Mouse (Mus musculus) left cerebral cortex, postnatal 4 days (tissue): Measurements from ENCODE around the gene Myh9. TPM values are rescaled to one million over a fixed set of nuclear protein-coding genes. Genes with fewer than 3 reads are reported as not detected.
"Not testable (repeated sequence)": the region's sequence is repeated elsewhere in the genome, so short reads cannot be mapped to it uniquely, and the experiment has no call there.

Source experiments
- DNase-seq: peaks from one replicate; pipeline ENCODE4 v3.0.0-alpha.2; 2022
- intact Hi-C: fragments of 180-260 bp; cut with DNase I; formaldehyde crosslinking; loops from one replicate; pipeline ENCODE4 v1.15.1; 2025
- total RNA-seq, 2 experiments: library from RNA; stranded (reverse); gene quantifications; 2 replicates each; pipeline ENCODE4 v1.2.3; 2021

Myh9 gene
- total RNA-seq, 2 experiments from 2014 or later = 59.5 to 63.4 TPM

DNA sequence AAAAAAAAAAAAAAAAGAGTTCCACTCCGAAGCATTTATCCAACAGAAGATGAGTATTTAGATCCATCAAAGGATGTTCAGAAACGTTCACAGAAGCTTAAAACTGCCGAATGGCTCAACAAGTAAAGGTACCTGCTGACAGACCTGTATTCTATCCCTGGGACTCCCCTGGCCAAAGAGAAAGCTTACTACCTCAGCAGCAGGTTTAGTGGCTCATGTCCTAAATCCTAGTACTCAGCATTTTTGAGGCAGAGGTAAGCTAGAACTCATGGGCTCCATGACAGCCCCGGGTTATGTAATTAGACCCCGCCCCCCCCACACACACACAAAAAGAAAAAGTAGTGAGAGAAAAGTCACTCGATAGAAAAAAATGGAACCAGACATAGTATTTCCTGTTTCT, 2.1 kb upstream of the Myh9 start:
- intact Hi-C loops = no loop called here
- DNase-seq = no peak

DNA sequence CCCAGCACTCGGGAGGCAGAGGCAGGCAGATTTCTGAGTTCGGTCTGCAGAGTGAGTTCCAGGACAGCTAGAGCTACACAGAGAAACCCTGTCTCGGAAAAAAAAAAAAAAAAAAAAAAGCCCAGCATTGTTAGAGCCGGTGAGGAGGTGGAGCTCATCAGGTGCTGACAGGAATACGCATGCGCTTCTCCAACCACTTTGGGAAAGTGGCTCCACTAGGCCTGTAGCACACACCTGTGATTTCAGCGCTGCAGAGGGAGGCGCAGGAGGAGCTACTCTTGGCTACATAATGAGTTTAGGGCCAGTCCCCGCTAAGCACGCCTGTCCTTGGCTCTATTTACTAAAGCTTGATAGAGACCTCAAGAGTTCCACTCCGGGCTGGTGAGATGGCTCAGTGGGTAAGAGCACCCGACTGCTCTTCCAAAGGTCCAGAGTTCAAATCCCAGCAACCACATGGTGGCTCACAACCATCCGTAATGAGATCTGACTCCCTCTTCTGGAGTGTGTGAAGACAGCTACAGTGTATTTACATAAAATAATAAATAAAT, 1.6 kb upstream of the Myh9 start:
- DNase-seq, intact Hi-C loops: not testable (repeated sequence)

DNA sequence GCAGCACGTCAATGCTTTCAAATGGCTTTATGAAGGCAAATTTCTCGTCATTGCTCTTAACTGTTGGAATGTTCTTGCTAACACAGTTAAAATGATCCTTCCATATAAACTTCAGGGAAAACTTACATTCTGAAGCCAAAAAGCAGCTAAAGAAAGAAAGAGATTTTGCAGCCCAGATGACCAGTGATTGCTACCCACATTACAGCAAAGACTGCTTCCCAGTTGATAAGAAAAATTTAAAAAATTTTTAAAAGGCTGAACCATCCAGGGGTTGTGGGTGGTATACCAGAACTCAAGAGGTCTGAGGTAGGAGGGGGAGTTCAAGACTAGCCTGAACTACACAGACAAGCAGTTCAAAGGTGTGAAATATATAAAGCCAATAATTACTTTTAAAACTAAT, 1.1 kb upstream of the Myh9 start:
- no peak for DNase-seq
- intact Hi-C loops = no loop called here

DNA sequence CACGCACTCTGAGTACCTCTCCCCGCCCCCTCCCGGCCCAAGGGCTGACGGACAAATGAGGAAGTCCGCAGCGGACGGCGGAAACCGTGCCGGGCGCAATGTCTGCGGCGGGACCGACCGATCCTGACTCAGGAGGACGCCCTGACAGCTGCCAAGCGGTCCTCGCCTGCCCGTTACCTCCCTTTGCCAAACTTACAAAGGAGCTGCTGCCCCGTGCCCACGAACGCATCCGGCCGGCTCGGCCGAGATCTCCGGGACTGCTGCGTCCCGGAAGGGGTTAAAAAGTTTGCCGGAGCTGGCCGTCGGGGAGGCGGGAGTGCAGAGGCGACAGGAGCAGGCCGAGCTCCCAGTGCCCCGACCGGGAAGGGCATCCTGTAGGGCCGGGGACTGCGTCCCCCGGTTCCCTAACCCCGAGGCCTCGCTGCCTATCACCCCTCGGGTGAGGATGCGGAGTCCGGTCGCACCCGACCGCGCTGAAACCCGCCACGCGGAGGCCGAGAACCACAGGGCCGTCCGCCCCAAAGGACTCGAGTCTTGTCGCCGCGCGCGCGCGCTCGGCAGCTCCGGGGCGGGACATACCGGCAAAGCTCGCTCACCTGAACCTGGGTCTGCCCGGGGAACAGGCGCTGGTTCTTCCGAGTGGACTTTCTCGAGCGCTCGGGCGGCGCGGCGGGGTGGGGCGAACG, 471 bp downstream of the Myh9 start:
- intact Hi-C loops = no loop called here
- DNase-seq = peak; percentile 80

DNA sequence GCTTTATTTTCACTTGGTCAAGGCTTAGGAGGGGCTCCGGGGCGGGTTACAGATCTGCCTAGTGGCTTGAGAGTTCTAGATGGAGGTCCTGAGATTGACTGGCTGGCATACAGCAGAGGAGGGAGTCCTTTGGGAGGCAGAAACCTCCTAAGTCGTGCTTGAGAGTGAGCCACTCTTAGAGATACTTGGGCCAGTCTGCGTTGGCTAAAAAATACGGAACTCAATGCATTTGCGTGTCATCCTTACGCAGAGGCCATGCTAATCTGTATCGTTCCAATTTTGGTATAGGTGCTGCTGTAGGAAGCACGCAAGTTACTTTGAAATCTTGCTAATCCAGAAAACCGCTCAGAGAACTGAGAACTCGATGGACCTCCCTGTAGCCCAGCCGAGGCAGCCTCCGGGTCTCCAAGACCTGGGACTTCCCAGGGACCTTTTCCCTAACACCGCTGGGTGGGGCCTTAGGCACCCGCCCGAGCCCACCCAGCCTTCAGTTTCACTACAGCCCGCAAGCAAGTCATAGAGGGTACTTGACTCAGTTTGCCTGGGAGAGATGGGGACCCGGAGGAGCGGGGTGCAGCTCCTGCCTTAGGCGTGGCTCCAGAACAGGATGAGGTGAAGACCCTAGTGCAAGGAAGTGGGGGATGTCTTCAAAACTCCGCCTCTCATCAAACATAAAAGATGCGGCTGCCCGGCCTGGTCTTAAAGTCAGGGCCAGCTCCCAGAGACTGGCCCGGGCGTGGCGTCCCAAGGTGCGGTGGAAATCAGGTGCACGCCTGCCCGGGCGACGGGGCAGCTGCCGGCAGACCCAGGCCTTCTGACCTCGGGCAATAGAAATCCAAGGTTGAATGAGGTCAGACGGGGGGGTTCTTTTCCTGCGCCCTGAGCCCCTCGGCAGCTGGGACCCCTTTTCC, 1.3 kb downstream of the Myh9 start:
- DNase-seq = no peak
- intact Hi-C loops = no loop called here

DNA sequence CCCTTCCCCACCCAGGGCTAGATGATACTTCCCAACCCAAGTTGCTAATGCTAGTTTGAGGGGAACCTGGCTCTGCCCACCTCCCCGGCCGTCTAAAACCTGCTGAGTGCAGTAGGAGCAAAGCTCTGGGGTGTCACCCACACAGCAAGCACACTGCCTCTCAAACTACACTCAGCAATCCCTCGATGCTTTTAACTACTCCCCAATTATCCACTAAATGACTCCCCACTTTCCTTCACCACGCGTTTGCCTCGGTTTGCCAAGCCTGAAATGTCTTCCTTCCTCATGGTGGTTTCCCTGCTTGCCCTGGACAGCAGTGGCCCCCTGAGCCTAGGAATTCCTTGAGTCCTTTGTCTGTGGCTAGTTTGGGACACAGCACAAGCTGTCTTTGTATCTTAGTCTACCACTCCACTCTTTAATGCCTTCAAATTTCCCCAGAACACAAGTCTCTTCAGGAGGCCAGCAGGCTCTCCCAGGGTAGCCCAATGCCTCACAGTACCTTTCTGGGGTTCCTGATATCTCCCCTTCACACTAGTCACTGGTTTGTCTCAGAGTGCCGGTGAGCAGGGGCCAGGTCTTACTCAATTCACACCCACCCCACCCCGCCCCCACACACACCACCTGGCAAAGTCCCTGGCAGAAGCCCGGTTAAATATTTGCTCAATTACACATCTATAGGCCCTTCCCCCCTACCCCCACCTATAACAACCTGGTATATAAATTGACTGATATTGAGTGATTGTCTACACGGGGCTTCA, 2.3 kb downstream of the Myh9 start:
- DNase-seq = no peak
- intact Hi-C loops = no loop called here

DNA sequence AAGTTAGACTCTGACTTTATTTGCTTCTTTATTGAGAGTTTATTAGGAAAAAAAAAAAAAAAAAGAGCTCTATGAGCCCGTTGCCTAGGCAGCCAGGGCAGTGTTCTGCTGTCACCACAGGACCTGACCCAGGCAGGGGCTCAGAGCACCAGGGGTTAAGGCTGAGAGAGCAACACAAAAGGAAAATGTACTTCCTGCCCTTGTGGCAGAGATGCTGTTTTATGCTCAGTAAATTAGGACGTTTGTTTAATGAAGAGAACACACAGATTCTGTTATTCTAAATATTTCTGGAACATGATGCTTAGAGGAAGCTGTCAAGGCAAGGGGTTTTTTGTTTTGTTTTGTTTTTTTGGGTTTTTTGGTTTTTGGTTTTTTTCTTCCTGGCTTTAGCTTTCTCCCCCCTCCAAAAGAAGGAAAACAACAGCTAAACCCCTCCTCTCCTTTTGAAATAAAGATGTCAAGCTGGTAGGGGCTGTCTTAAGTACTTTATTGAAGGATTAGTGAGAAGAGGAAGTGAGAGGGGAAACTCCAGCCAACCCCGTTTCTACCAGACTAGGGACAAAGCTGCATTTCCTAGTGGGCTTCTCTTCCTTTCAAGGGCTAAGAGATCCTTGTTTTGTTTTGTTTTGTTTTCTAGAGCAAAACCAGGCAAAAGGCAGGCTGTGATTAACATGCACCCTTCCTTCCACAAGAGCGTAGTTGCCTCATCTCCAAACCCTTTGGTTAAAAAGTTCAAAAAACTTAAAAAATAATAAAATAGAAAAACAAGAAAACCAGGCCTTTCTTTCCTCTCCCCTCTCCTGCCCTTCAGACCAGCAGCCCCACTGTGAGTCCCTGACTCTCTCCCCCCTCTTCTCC, 3.2 kb downstream of the Myh9 start:
- intact Hi-C loops = no loop called here
- DNase-seq = no peak

DNA sequence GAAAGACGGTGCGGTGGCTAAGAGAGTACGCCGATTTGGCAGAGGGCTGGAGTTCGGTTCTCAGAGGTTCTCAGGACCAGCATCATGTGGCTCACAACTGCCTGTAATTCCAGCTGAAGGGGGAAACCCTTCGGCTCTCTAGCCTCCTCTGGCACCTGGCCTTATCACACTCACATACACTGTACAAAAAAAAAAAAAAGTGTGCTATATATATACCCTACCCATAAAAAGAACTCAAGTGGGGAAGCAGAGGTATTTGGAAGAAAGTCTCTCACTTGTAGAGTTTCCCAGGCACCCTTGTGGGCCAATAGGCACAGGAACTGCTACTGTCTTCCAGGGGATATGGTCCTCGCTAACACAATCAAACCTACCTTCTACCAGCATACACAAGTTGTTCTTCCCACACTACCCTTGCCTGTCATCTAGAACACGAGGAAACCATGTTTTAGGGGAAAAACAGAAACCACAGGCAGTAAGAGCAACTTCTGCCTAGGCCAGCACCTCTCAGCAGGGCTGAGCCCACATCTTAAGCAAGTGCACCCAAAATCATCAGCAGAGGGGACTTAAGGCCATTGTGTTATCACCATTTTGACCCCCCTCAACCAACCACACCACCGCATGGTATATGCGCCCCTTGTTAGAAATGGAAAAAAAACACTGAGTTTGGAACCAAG, 4.4 kb downstream of the Myh9 start:
- intact Hi-C loops = no loop called here
- DNase-seq = no peak

DNA sequence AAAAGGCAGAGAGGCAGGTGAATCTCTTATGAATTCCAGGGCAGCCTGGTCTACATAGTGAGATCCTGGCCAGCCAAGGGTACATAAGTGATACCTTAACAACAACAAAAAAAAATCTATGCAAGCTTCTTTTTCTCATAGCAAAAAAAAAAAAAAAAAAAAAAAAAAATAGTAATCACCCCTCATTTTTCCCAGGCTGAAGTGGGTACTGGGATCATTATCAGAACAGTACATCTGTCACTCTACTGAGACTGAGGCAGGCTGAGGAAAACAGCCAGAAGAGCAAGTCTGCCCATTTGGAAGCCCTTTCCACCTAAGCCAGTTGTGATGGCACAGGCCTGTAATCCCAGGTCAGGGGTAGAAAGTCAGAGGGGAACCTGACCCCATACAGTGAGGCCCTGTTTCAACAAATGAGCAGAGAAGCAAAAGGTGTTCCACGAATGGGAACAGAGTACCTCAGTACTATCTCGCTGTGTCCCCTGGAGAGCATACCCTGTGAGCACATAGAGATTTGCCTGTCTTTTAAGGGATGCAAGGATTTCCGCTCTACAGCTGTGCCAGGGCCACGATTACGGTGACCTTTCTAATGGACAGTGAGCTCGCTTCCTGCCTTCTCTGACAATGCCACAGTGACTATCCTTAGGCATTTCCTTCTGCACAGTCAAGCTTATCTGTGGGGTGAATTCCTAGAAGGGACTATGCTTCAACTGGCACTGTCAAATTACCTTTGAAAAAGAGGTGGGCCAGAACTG, 5.1 kb downstream of the Myh9 start:
- intact Hi-C loops = no loop called here
- DNase-seq = no peak

DNA sequence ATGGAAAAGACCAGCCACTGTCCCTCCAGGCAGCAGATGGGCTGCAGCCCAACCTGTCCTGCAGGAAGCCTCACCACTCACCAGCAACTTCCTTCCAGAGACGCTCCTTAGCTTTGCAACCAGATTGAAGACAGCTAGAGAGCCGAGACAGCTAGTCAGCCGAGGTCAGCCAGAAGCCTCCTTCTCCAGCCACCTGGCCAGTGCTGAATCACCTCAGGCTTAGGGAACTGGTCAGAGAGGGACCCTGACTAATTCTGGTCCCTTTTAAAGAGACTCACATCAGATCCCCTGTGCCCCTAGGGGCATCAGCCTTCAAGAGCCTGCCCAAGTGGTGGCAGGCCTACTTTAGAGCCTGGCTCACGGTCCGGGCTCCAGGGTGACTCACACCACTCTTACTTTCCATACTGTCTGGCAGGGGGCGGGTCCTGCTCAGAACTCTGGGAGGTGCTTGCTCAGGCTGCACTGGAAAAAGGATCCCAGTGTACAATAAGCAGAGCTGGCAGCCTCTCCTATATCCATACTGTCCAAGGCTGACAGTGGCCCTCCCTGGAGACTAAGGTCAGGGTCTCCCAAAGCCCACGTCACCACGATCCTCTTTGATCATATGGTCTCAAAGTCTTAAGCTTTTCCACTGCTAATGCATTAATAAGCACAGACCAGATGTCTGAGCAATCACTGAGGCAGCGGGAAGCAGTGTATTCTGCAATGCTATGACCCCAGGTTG, 5.9 kb downstream of the Myh9 start:
- DNase-seq = no peak
- intact Hi-C loops = no loop called here

DNA sequence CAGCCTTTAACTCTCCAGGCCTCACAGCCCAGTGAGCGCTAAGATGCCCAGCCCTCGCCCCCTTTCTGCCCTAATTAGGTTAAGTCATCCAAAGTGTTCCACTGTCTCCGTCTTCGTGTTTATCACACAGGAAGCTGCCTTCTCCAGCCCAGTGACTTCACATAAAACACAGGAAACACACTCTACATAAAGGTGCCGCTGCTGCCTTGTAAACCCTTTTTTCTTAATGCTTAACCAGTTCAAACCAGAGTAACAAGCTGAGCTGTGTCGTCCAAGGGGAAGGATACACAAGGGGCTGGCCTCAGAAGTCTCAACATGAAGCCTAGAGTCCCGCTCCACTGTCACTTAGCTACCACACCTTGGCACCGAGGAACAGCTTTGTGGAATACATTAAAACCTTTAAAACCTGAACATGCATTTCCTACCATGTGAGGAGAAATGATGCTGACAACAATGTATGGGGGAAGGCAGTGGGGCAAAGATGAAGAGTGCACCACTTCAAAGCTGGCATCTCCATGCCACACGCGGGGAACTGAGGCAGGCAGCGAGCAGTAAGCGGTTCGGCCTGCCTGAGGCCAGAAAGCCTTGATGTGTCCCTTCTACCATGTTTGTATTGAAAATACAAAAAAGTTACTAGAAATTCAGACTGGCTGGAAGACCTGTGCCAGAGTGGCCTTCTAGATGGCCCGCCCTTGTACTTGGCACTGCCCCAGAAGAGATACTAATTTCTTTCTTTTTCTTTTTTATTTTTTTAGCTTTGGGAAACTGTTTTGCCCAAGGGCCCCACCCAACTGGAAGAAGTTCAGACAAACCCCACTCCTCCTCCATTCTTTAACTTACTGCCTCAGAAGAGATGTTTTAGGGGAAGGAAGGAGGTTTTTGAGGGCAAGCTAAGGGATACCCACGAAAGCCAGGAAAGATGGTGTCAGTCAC, 7.4 kb downstream of the Myh9 start:
- intact Hi-C loops = no loop called here
- DNase-seq = no peak

DNA sequence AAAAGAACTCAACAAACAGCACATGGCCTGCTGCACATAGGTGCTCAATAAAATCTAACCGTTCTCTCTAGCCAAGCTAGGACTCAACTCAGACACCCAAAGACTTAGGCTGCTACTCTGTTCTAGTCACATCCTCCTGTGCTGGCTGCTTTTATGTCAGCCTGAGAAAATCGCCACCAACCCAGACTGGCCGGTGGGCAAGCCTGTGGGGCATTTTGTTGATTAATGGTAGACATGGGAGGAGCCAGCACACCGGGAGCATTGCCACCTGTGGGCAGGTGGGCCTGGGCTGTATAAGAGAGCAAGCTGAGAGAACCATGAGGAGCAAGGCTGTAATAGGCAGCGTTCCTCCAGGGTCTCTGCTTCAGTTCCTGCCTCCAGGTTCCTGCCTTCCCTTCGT, 8.2 kb downstream of the Myh9 start:
- DNase-seq = no peak
- intact Hi-C loops = no loop called here

DNA sequence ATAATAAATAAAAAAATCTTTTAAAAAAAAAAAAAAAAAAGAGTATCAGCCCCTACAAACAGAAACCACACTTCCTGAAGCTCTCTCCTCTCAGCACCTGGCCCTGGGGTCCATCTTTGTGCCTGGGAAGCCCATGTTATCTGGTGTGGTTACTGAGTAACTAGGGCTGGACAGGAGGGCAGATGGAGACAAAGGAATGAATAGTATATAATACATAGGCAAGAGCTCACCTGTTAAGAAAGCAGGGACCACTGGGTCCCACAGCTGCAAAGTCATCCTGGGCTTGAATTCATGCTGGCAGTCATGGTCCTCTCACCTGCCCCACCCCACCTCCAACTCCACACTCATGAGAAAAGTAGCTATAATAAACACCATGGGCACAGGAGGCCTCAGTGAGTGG, 8.9 kb downstream of the Myh9 start:
- DNase-seq = no peak
- intact Hi-C loops = no loop called here

DNA sequence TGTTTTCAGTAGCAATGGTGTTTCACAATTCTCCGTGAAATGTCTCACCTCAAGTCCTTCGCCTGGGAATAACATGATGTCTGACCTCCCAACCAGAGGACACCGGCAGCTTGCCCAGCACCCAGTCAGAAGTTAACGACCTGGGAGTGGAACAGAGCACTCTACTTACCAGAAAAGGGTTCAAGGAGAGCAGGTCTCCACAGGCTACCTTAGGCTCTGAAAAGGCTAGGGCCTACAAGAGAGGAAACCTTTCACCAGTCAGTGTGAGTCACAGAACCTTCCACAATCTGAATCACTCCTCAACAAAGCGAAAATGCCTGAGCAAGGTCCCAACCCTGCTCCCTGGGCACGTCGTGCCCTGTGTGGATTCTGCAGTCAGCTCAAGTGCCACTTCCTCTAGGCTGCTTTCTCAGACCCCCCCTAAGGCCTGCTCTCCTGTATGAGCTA, 9.5 kb downstream of the Myh9 start:
- intact Hi-C loops = no loop called here
- DNase-seq = no peak

DNA sequence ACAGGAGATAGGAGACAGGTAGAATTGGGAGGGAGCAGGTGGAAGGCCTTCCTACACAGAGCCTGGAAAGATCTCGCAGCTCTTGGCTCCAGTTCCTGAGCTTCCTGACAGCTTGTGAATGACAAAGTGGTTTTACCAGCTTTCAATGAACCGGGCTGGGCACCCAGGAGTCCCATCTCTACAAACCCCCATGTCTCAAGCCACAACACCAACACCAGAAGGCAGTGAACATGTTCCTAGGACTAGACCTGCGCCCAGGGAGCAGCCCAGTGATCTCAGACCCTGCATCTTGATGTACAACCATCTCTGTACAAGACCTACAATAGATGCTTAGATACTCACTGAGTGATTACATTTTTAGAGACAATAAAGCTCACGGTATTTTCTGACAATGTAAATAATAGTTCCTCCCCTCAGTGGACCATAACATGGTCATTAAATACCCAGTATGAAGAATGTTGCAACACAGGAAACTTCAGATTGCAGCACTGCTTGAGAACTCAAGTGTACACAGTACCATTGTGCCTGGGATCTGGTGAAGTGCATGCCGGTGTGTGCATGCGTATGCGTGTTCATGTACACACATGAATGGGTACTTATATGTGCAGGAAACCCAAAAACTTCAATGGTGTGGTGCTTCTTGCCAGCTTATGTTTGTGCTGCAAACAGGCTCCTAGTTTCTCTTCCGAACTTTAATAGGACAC, 10.1 kb downstream of the Myh9 start:
- intact Hi-C loops = no loop called here

DNA sequence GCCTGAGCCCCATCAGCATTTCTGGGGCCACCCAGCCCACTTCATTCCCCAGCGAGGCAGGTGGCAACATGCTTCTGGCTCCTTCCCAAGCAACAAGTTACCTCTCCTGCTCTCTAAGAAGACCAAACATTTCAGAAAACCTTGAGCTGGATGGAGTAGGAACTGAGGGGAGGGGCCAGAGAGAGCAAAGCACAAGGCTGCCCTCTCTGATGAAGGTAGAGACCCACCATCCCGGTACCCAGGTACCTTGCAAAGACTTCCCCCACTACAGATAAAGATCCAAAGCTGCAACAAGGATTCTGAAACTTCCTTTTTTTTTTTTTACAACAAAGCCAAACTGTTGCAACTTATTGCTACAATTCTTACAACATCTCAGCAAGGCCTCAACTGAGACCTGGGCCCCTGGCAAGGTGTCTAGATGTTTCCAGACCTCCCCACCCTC, 10.8 kb downstream of the Myh9 start:
- intact Hi-C loops = no loop called here
- DNase-seq = no peak

More for the DNA sequence above, 10.1 kb downstream of the Myh9 start:
- no peak for DNase-seq
